Mouse (Mus musculus): ENCODE data around the gene Nsmce4a.

DNA sequence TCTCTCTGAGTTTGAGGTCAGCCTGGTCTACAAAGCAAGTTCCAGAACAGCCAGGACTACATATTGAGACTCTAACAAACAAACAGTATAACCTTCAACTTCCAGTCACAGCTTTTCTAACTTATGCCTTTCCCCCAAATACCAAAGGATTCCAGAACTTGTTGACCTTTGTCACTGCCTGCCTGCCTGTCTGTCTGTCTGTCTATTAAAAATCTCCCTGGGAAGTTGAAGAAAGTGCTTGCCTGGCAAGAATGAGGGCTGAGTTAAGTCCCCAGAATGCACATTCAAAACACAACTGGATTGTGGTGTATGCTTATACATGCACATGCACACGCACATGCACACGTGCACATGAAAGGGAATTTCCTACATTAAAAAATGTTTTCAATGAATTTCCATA lies 48.1 kb upstream of the Nsmce4a start:
- TF ChIP-seq GATA1 (IDR thresholded peaks at IDR 0.05; ENCODE audit: borderline replicate concordance, low read length) (no peak), FLI1 (IDR thresholded peaks at IDR 0.05; ENCODE audit: low read length) (no peak)
